ENCODE assay signal across 27 mouse cellular contexts in the genomic region with DNA sequence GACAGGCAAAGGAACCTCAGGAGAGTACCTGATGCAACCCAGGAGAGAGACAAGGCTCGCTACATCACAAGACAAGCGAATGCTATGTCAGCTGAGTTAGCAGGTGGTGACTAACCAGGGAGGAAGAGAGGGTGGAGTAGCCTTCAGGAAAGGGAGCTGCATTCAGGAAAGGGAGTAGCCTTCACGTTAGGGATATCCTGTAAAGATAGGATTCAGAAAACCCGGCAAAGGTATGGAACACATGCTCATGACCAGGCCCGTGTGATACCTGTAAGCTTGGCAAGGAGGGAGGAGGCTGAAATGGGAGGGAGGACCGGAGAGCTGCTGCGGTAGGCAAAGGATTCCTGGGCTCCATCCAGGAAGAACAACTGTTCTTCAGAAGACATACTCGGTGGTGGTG. TPM values are rescaled to one million over a fixed set of nuclear protein-coding genes. Genes with fewer than 3 reads are reported as not detected.
"Had no signal": no experiment of that assay in that cellular context is flagged by ENCODE, and none has a peak within 500 bp of the region (broad histone marks: within the 10 kb centered on the region; RNA-seq: fewer than 3 reads in every experiment).

No protein-coding gene starts in this region.

- H3K27ac ChIP-seq: embryonic facial prominence, embryonic 10.5 days; embryonic facial prominence, embryonic 12.5 days; embryonic facial prominence, embryonic 13.5 days; embryonic facial prominence, embryonic 15.5 days; forebrain, embryonic 10.5 days; forebrain, embryonic 12.5 days; forebrain, embryonic 13.5 days; forebrain, embryonic 15.5 days; gastrocnemius, adult 2 months; heart, adult 2 months had no signal

- H3K4me2 ChIP-seq: embryonic facial prominence, embryonic 12.5 days; embryonic facial prominence, embryonic 13.5 days; embryonic facial prominence, embryonic 15.5 days; forebrain, embryonic 12.5 days; forebrain, embryonic 13.5 days; forebrain, embryonic 15.5 days had no signal

- ATAC-seq: forebrain, embryonic 13.5 days; forebrain, embryonic 14.5 days; forebrain, embryonic 15.5 days; forebrain, embryonic 16.5 days; forebrain, postnatal 0 days had no signal

- H3K27me3 ChIP-seq: embryonic facial prominence, embryonic 15.5 days; forebrain, embryonic 13.5 days; forebrain, embryonic 15.5 days had no signal

- H3K9ac ChIP-seq: embryonic facial prominence, embryonic 12.5 days; embryonic facial prominence, embryonic 13.5 days; embryonic facial prominence, embryonic 15.5 days; forebrain, embryonic 12.5 days; forebrain, embryonic 13.5 days; forebrain, embryonic 15.5 days; forebrain, postnatal 0 days had no signal

- H3K36me3 ChIP-seq: embryonic facial prominence, embryonic 10.5 days; embryonic facial prominence, embryonic 12.5 days; embryonic facial prominence, embryonic 13.5 days; embryonic facial prominence, embryonic 15.5 days; forebrain, embryonic 12.5 days; forebrain, embryonic 15.5 days had no signal

- H3K4me3 ChIP-seq: embryonic facial prominence, embryonic 10.5 days; embryonic facial prominence, embryonic 12.5 days; embryonic facial prominence, embryonic 13.5 days; embryonic facial prominence, embryonic 15.5 days; erythroblast, embryonic 14.5 days; forebrain, embryonic 10.5 days; forebrain, embryonic 12.5 days; forebrain, embryonic 13.5 days; forebrain, embryonic 15.5 days; gastrocnemius, adult 2 months; heart, adult 2 months had no signal

- H3K9me3 ChIP-seq: embryonic facial prominence, embryonic 10.5 days; embryonic facial prominence, embryonic 12.5 days; embryonic facial prominence, embryonic 13.5 days; embryonic facial prominence, embryonic 15.5 days; forebrain, embryonic 10.5 days; forebrain, embryonic 13.5 days; forebrain, embryonic 15.5 days had no signal

- DNase-seq: cerebellum, adult 2 months; cerebellum, adult 8-10 months; cerebellum, adult 9-10 months; cerebellum, adult 9-11 months; cerebellum, postnatal 10 days; cerebellum, postnatal 14 days; cerebellum, postnatal 25 days; cerebellum, postnatal 36 days; embryo, embryonic 11 days; forebrain, postnatal 0 days; gastrocnemius, adult 2 months; gastrocnemius, postnatal 10 days; gastrocnemius, postnatal 14 days; gastrocnemius, postnatal 25 days; gastrocnemius, postnatal 36 days had no signal

RNA-seq across cellular contexts. Expression of gene Ube2cbp, which starts 17.3 kb away (rescaled TPM):
- polyA plus RNA-seq: erythroblast, embryonic 14.5 days had no signal
